Mouse (Mus musculus): Measurements from ENCODE around the gene Zfp663. TPM values are rescaled to one million over a fixed set of nuclear protein-coding genes. Genes with fewer than 3 reads are reported as not detected.

Gene Zfp663
- polyA plus RNA-seq, 1 experiment from 2014 or later = 0.05 TPM

- H3K4me1 ChIP-seq (replicated peaks; ENCODE audit: control insufficient read depth, insufficient read depth) = peaks cover 2% of the 10 kb centered on the region; the same call in 1 of the 2 replicates
- no peaks in the 10 kb centered on the region for H3K27me3 ChIP-seq (ENCODE audit: control insufficient read depth, insufficient read depth, low read length)
- no peaks in the 10 kb centered on the region for H3K9me3 ChIP-seq (ENCODE audit: control insufficient read depth, low read length)
- DNase-seq (ENCODE audit: low spot score) (no peak), ATAC-seq (ENCODE audit: low FRiP score, low TSS enrichment) (no peak)
- H3K4me3 ChIP-seq (ENCODE audit: low read depth, low read length) = no peak overlapping the region
- H3K4me2 ChIP-seq (replicated peaks; ENCODE audit: low read depth) = no peak overlapping the region
- no peak overlapping the region for H3K9ac ChIP-seq (ENCODE audit: low read length)
- H3K27ac ChIP-seq (replicated peaks) = no peak overlapping the region
- WGBS = 74% methylated on average over 5 of the region's 5 CpGs
- H3K36me3 ChIP-seq (ENCODE audit: control insufficient read depth, insufficient read depth, low read length) = no peaks in the 10 kb centered on the region
- TF ChIP-seq CTCF (IDR thresholded peaks at IDR 0.05; ENCODE audit: low read depth) (no peak), EP300 (optimal IDR thresholded peaks at IDR 0.05) (no peak)
These were observed 45.0 kb downstream of the Zfp663 start for GRCm38 (mm10) chr2:165323484-165323883.

- peak overlapping the region; percentile 70 for H3K27ac ChIP-seq (replicated peaks)
- no peaks in the 10 kb centered on the region for H3K9me3 ChIP-seq (ENCODE audit: control insufficient read depth, low read length)
- H3K9ac ChIP-seq (ENCODE audit: low read length) = no peak overlapping the region
- H3K4me2 ChIP-seq (replicated peaks; ENCODE audit: low read depth) = no peak overlapping the region
- TF ChIP-seq EP300 (optimal IDR thresholded peaks at IDR 0.05) (no peak), CTCF (IDR thresholded peaks at IDR 0.05; ENCODE audit: low read depth) (no peak)
- no peak overlapping the region for H3K4me3 ChIP-seq (ENCODE audit: low read depth, low read length)
- DNase-seq (ENCODE audit: low spot score) (no peak), ATAC-seq (ENCODE audit: low FRiP score, low TSS enrichment) (no peak)
- H3K36me3 ChIP-seq (ENCODE audit: control insufficient read depth, insufficient read depth, low read length) = no peaks in the 10 kb centered on the region
- H3K4me1 ChIP-seq (replicated peaks; ENCODE audit: control insufficient read depth, insufficient read depth) = peaks cover 2% of the 10 kb centered on the region; the same call in 1 of the 2 replicates
- 79% methylated on average over 22 of the region's 22 CpGs for WGBS
- no peaks in the 10 kb centered on the region for H3K27me3 ChIP-seq (ENCODE audit: control insufficient read depth, insufficient read depth, low read length)
These were observed 46.4 kb downstream of the Zfp663 start for GRCm38 (mm10) chr2:165321981-165322735.

- 0 out of 2 replicates have a peak overlapping the region, but pooled peaks have one; percentile 21 for H3K4me2 ChIP-seq (replicated peaks; ENCODE audit: low read depth)
These were observed 47.1 kb downstream of the Zfp663 start for GRCm38 (mm10) chr2:165321381-165321888.

GRCm38 (mm10) chr2:165320531-165321150 is 47.9 kb downstream of the Zfp663 start:
- H3K9me3 ChIP-seq (ENCODE audit: control insufficient read depth, low read length) = no peaks in the 10 kb centered on the region
- peak overlapping the region; percentile 70 for H3K27ac ChIP-seq (replicated peaks)
- H3K36me3 ChIP-seq (ENCODE audit: control insufficient read depth, insufficient read depth, low read length) = no peaks in the 10 kb centered on the region
- 50% methylated on average over 12 of the region's 12 CpGs for WGBS
- H3K4me3 ChIP-seq (ENCODE audit: low read depth, low read length) = no peak overlapping the region
- peak overlapping the region; percentile 21; the same call in 1 of the 2 replicates for H3K4me2 ChIP-seq (replicated peaks; ENCODE audit: low read depth)
- no peak overlapping the region for H3K9ac ChIP-seq (ENCODE audit: low read length)
- peaks cover 2% of the 10 kb centered on the region; the same call in 1 of the 2 replicates for H3K4me1 ChIP-seq (replicated peaks; ENCODE audit: control insufficient read depth, insufficient read depth)
- ATAC-seq (ENCODE audit: low FRiP score, low TSS enrichment) (no peak; the same call in 1 of the 2 replicates), DNase-seq (ENCODE audit: low spot score) (no peak)
- no peak for TF ChIP-seq CTCF (IDR thresholded peaks at IDR 0.05; ENCODE audit: low read depth)
- no peak for TF ChIP-seq EP300 (optimal IDR thresholded peaks at IDR 0.05)
- no peaks in the 10 kb centered on the region for H3K27me3 ChIP-seq (ENCODE audit: control insufficient read depth, insufficient read depth, low read length)

More at GRCm38 (mm10) chr2:165321381-165321888, 47.1 kb downstream of the Zfp663 start:
- Histone ChIP-seq H3K4me1 (replicated peaks; ENCODE audit: control insufficient read depth, insufficient read depth) (peaks cover 2% of the 10 kb centered on the region; the same call in 1 of the 2 replicates), H3K4me3 (ENCODE audit: low read depth, low read length) (no peak overlapping the region), H3K36me3 (ENCODE audit: control insufficient read depth, insufficient read depth, low read length) (no peaks in the 10 kb centered on the region), H3K27me3 (ENCODE audit: control insufficient read depth, insufficient read depth, low read length) (no peaks in the 10 kb centered on the region), H3K9me3 (ENCODE audit: control insufficient read depth, low read length) (no peaks in the 10 kb centered on the region), H3K27ac (replicated peaks) (peak overlapping the region; percentile 70), H3K9ac (ENCODE audit: low read length) (no peak overlapping the region)
- DNase-seq (ENCODE audit: low spot score) (no peak), ATAC-seq (ENCODE audit: low FRiP score, low TSS enrichment) (no peak)
- TF ChIP-seq EP300 (optimal IDR thresholded peaks at IDR 0.05) (no peak), CTCF (IDR thresholded peaks at IDR 0.05; ENCODE audit: low read depth) (peak; percentile 30; the same call in 1 of the 2 replicates)
- 53% methylated on average over 8 of the region's 8 CpGs for WGBS

- WGBS = 42% methylated on average over 4 of the region's 4 CpGs
- H3K4me3 ChIP-seq (ENCODE audit: low read depth, low read length) = no peak overlapping the region
- H3K27me3 ChIP-seq (ENCODE audit: control insufficient read depth, insufficient read depth, low read length) = no peaks in the 10 kb centered on the region
- no peak overlapping the region for H3K27ac ChIP-seq (replicated peaks)
- TF ChIP-seq CTCF (IDR thresholded peaks at IDR 0.05; ENCODE audit: low read depth) (no peak), EP300 (optimal IDR thresholded peaks at IDR 0.05) (no peak)
- H3K9me3 ChIP-seq (ENCODE audit: control insufficient read depth, low read length) = no peaks in the 10 kb centered on the region
- H3K36me3 ChIP-seq (ENCODE audit: control insufficient read depth, insufficient read depth, low read length) = peaks cover 6% of the 10 kb centered on the region
- ATAC-seq (ENCODE audit: low FRiP score, low TSS enrichment) (no peak), DNase-seq (ENCODE audit: low spot score) (no peak)
- H3K9ac ChIP-seq (ENCODE audit: low read length) = no peak overlapping the region
- no peak overlapping the region for H3K4me2 ChIP-seq (replicated peaks; ENCODE audit: low read depth)
- H3K4me1 ChIP-seq (replicated peaks; ENCODE audit: control insufficient read depth, insufficient read depth) = peaks cover 2% of the 10 kb centered on the region; the same call in 1 of the 2 replicates
These were observed 49.0 kb downstream of the Zfp663 start for GRCm38 (mm10) chr2:165319503-165319902.
